Mouse (Mus musculus) spleen, postnatal 10 days (tissue): ENCODE measurements around the gene Il17rb.

Experiments used
- DNase-seq, 2 experiments: peaks; one replicate each; pipeline ENCODE4 v3.0.0; 2021 to 2022; ENCODE audit warnings: low spot score in 2 of 2

The Il17rb gene

GRCm38 (mm10) chr14:30016666-30017065 is 8.0 kb upstream of the Il17rb start:
- no peak for DNase-seq

GRCm38 (mm10) chr14:30015008-30015407 is 6.3 kb upstream of the Il17rb start:
- no peak for DNase-seq

GRCm38 (mm10) chr14:30014487-30014886 is 5.8 kb upstream of the Il17rb start:
- DNase-seq, result no peak

- no peak for DNase-seq
Measured at GRCm38 (mm10) chr14:30011886-30012560, 3.3 kb upstream of the Il17rb start.

GRCm38 (mm10) chr14:30009864-30010560 is 1.3 kb upstream of the Il17rb start:
- DNase-seq, result no peak

- DNase-seq, result no peak
Measured at GRCm38 (mm10) chr14:29999475-29999811, 9.3 kb downstream of the Il17rb start.

- no peak for DNase-seq
Measured at GRCm38 (mm10) chr14:29998747-29999474, 9.8 kb downstream of the Il17rb start.

- DNase-seq, result no peak
Measured at GRCm38 (mm10) chr14:29997345-29997744, 11.4 kb downstream of the Il17rb start.

- DNase-seq, result no peak
Measured at GRCm38 (mm10) chr14:29996000-29996751, 12.5 kb downstream of the Il17rb start.

- DNase-seq, result no peak
Measured at GRCm38 (mm10) chr14:29994976-29995375, 13.7 kb downstream of the Il17rb start.

GRCm38 (mm10) chr14:29988337-29988736 is 20.4 kb downstream of the Il17rb start:
- no peak for DNase-seq

- DNase-seq, result no peak
Measured at GRCm38 (mm10) chr14:29987739-29988138, 21.0 kb downstream of the Il17rb start.

- DNase-seq, result no peak
Measured at GRCm38 (mm10) chr14:29987276-29987675, 21.4 kb downstream of the Il17rb start.

- no peak for DNase-seq
Measured at GRCm38 (mm10) chr14:29986096-29986495, 22.6 kb downstream of the Il17rb start.

- DNase-seq, result peak in 1 of 2 experiments; percentile 61
Measured at GRCm38 (mm10) chr14:29980447-29981205, 28.1 kb downstream of the Il17rb start.

GRCm38 (mm10) chr14:29978254-29979204 is 30.2 kb downstream of the Il17rb start, which contains the start of gene Actr8:
Actr8 (plus strand) TSS chr14:29978337.
- DNase-seq, result peak; percentile 87 to 91

- no peak for DNase-seq
Measured at GRCm38 (mm10) chr14:29976927-29977326, 31.8 kb downstream of the Il17rb start.

- DNase-seq, result no peak
Measured at GRCm38 (mm10) chr14:29971993-29972392, 36.7 kb downstream of the Il17rb start.

- DNase-seq, result no peak
Measured at GRCm38 (mm10) chr14:29971446-29971845, 37.2 kb downstream of the Il17rb start.
